Mouse (Mus musculus) left cerebral cortex, postnatal 14 days (tissue): Measurements from ENCODE around the gene Hoxa3. TPM values are rescaled to one million over a fixed set of nuclear protein-coding genes. Genes with fewer than 3 reads are reported as not detected.

Experiments used
- DNase-seq, 2 experiments: peaks; one replicate each; pipeline ENCODE4 v3.0.0; 2021 to 2022; ENCODE audit warnings: low spot score in 2 of 2, mixed read lengths in 1 of 2
- intact Hi-C: fragments of 180-260 bp; cut with DNase I; formaldehyde crosslinking; loops from one replicate; pipeline ENCODE4 v1.15.1; 2025
- total RNA-seq, 2 experiments: library from RNA; stranded (reverse); gene quantifications; 2 replicates each; pipeline ENCODE4 v1.2.3; 2021

Hoxa3 gene
- total RNA-seq, 2 experiments from 2014 or later = not detected

- intact Hi-C loops = loop anchor here (5.0 kb wide), 1 partner anchor 1052 kb away; no protein-coding TSS in a partner anchor
- no peak for DNase-seq
These were observed 21.4 kb upstream of the Hoxa3 start for GRCm38 (mm10) chr6:52234428-52235140.

- intact Hi-C loops = loop anchor here (5.0 kb wide), 1 partner anchor 1051 kb away; no protein-coding TSS in a partner anchor
- DNase-seq = no peak
These were observed 20.7 kb upstream of the Hoxa3 start for GRCm38 (mm10) chr6:52233546-52234427.

- intact Hi-C loops = loop anchor here (5.0 kb wide), 1 partner anchor 1051 kb away; no protein-coding TSS in a partner anchor
- DNase-seq = no peak
These were observed 19.9 kb upstream of the Hoxa3 start for GRCm38 (mm10) chr6:52232984-52233545.

- intact Hi-C loops = loop anchor here (5.0 kb wide), 1 partner anchor 1050 kb away; no protein-coding TSS in a partner anchor
- no peak for DNase-seq
These were observed 19.4 kb upstream of the Hoxa3 start for GRCm38 (mm10) chr6:52232568-52232965.

- DNase-seq = no peak
- intact Hi-C loops = loop anchor here (5.0 kb wide), 1 partner anchor 1050 kb away; no protein-coding TSS in a partner anchor
These were observed 18.9 kb upstream of the Hoxa3 start for GRCm38 (mm10) chr6:52231885-52232567.

GRCm38 (mm10) chr6:52230516-52231165 lies 17.5 kb upstream of the Hoxa3 start, which contains the start of gene Hoxa9:
Gene Hoxa9, minus strand, starts transcription at chr6:52231089.
- no peak for DNase-seq
- intact Hi-C loops = loop anchor here (5.0 kb wide), 1 partner anchor 1048 kb away; no protein-coding TSS in a partner anchor

- no peak for DNase-seq
- intact Hi-C loops = loop anchor here (5.0 to 10.0 kb wide), 2 partner anchors 1047 to 1425 kb away; no protein-coding TSS in a partner anchor
These were observed 16.7 kb upstream of the Hoxa3 start for GRCm38 (mm10) chr6:52229558-52230416.

GRCm38 (mm10) chr6:52228475-52229465 lies 15.6 kb upstream of the Hoxa3 start:
- intact Hi-C loops = loop anchor here (10.0 kb wide), 1 partner anchor 1424 kb away; no protein-coding TSS in a partner anchor
- DNase-seq = no peak

GRCm38 (mm10) chr6:52227470-52228222 lies 14.5 kb upstream of the Hoxa3 start:
- intact Hi-C loops = loop anchor here (10.0 kb wide), 1 partner anchor 1423 kb away; no protein-coding TSS in a partner anchor
- DNase-seq = no peak

GRCm38 (mm10) chr6:52226569-52227257 lies 13.6 kb upstream of the Hoxa3 start:
- DNase-seq = no peak
- intact Hi-C loops = loop anchor here (10.0 kb wide), 1 partner anchor 1422 kb away; no protein-coding TSS in a partner anchor

GRCm38 (mm10) chr6:52225612-52226568 lies 12.8 kb upstream of the Hoxa3 start:
- intact Hi-C loops = loop anchor here (10.0 kb wide), 1 partner anchor 1421 kb away; no protein-coding TSS in a partner anchor
- DNase-seq = no peak

GRCm38 (mm10) chr6:52224895-52225611 lies 11.9 kb upstream of the Hoxa3 start:
- intact Hi-C loops = loop anchor here (5.0 to 10.0 kb wide), 3 partner anchors 353 to 1420 kb away; no protein-coding TSS in a partner anchor

More at GRCm38 (mm10) chr6:52224895-52225611, 11.9 kb upstream of the Hoxa3 start:
- DNase-seq = no peak
